Mouse (Mus musculus): Measurements from ENCODE around the gene Eif3c. TPM values are rescaled to one million over a fixed set of nuclear protein-coding genes. Genes with fewer than 3 reads are reported as not detected.

Eif3c gene
- total RNA-seq, 2 experiments from 2014 or later = 182 to 184 TPM

DNA sequence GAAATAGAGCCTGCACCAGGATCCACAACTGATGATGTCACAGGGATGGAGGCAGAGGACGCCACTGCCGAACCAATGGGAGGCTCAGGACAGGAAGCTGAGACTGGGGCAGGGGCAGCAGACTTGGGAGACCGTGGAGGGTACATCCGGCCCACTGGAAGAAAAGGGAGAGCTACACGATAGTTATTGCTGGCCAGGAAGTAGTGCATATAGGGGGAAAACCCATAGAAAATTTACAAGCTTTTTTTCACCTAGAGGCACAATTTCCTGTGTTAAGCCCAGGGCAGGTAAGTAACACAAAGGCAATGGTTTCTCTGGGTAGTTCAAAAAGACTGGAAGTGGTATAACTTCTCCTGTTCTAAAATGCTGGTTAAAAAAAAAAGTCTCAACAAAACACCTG lies 69.7 kb downstream of the Eif3c start:
- no peak for DNase-seq (ENCODE audit: low spot score in 2 of 2)

Small RNA genes within 50 kb of the gene (microRNA-seq; reads per million reads assigned to microRNA genes)
- 3.7 to 7.2 reads per million in 2 experiments for gene Mir7059

Other genes starting within 250 kb of the Eif3c start
- 1 to 10 TPM; 1.5 to 1.7 TPM for gene Lat, start 196.8 kb downstream of the Eif3c start, total RNA-seq (2021)
- gene Spns1, start 189.0 kb downstream of the Eif3c start, total RNA-seq (2021) = 10 to 100 TPM; 84.7 to 85.3 TPM
- 1 to 10 TPM; 4.5 to 5.8 TPM for gene Nfatc2ip, start 169.7 kb downstream of the Eif3c start, total RNA-seq (2021)
- gene Cd19, start 151.5 kb downstream of the Eif3c start, total RNA-seq (2021) = not detected
- 10 to 100 TPM; 14.0 to 14.6 TPM for gene Rabep2, start 137.7 kb downstream of the Eif3c start, total RNA-seq (2021)
- under 1 TPM; 0.12 to 0.49 TPM for gene Atp2a1, start 103.3 kb downstream of the Eif3c start, total RNA-seq (2021)
- 10 to 100 TPM; 73.1 to 76.3 TPM for gene Sh2b1, start 91.0 kb downstream of the Eif3c start, total RNA-seq (2021)
- gene Tufm, start 79.0 kb downstream of the Eif3c start, total RNA-seq (2021) = 10 to 100 TPM; 90.5 to 94.1 TPM
- gene Atxn2l, start 63.0 kb downstream of the Eif3c start, total RNA-seq (2021) = 100 to 1,000 TPM; 110 to 115 TPM
- 1 to 10 TPM in 1 of 2 experiments, under 1 TPM in 1; 0.58 to 1.1 TPM for gene Apobr, start 18.5 kb upstream of the Eif3c start, total RNA-seq (2021)
- gene Cln3, start 19.4 kb upstream of the Eif3c start, total RNA-seq (2021) = 10 to 100 TPM; 26.2 to 26.7 TPM
- gene Il27, start 28.5 kb upstream of the Eif3c start, total RNA-seq (2021) = not detected
- gene Nupr1, start 64.5 kb upstream of the Eif3c start, total RNA-seq (2021) = 10 to 100 TPM; 20.3 to 22.6 TPM
- gene Sgf29, start 82.9 kb upstream of the Eif3c start, total RNA-seq (2021) = 10 to 100 TPM; 30.5 to 32.9 TPM
- 10 to 100 TPM in 1 of 2 experiments, 1 to 10 TPM in 1; 8.1 to 12.9 TPM for gene Sult1a1, start 110.0 kb upstream of the Eif3c start, total RNA-seq (2021)
- 10 to 100 TPM; 90.5 to 94.8 TPM for gene Bola2, start 129.0 kb upstream of the Eif3c start, total RNA-seq (2021)
- gene Slx1b, start 129.4 kb upstream of the Eif3c start, total RNA-seq (2021) = 10 to 100 TPM; 14.5 to 15.1 TPM
- 100 to 1,000 TPM; 161 to 166 TPM for gene Coro1a, start 141.4 kb upstream of the Eif3c start, total RNA-seq (2021)
- 100 to 1,000 TPM; 157 to 208 TPM for gene Mapk3, start 193.2 kb upstream of the Eif3c start, total RNA-seq (2021)
- gene Gdpd3, start 199.9 kb upstream of the Eif3c start, total RNA-seq (2021) = 1 to 10 TPM; 1.3 to 3.5 TPM
- gene Ypel3, start 210.5 kb upstream of the Eif3c start, total RNA-seq (2021) = 100 to 1,000 TPM; 282 to 325 TPM
- gene Tbx6, start 215.1 kb upstream of the Eif3c start, total RNA-seq (2021) = under 1 TPM; 0.56 to 0.63 TPM
- 10 to 100 TPM; 48.3 to 48.5 TPM for gene Ppp4c, start 226.1 kb upstream of the Eif3c start, total RNA-seq (2021)
- 10 to 100 TPM; 63.0 to 65.5 TPM for gene Fam57b, start 231.3 kb upstream of the Eif3c start, total RNA-seq (2021)

All from left cerebral cortex, adult 18-20 months (tissue).